Mouse (Mus musculus): Measurements from ENCODE around the gene Plac9a. TPM values are rescaled to one million over a fixed set of nuclear protein-coding genes. Genes with fewer than 3 reads are reported as not detected.

Plac9a gene
- polyA plus RNA-seq, 1 experiment = not detected

GRCm38 (mm10) chr14:25853717-25854452, 49.0 kb downstream of the Plac9a start:
- TF ChIP-seq GATA1 (IDR thresholded peaks at IDR 0.05; ENCODE audit: low read length) = no peak

GRCm38 (mm10) chr14:25853295-25853694, 49.6 kb downstream of the Plac9a start:
- no peak for TF ChIP-seq GATA1 (IDR thresholded peaks at IDR 0.05; ENCODE audit: low read length)

GRCm38 (mm10) chr14:25852121-25852561, 50.8 kb downstream of the Plac9a start:
- TF ChIP-seq GATA1 (IDR thresholded peaks at IDR 0.05; ENCODE audit: low read length) = no peak

GRCm38 (mm10) chr14:25851189-25851588, 51.7 kb downstream of the Plac9a start:
- TF ChIP-seq GATA1 (IDR thresholded peaks at IDR 0.05; ENCODE audit: low read length) = no peak

- TF ChIP-seq GATA1 (IDR thresholded peaks at IDR 0.05; ENCODE audit: low read length) = no peak
Measured at GRCm38 (mm10) chr14:25850433-25850832, 52.5 kb downstream of the Plac9a start.

- no peak for TF ChIP-seq GATA1 (IDR thresholded peaks at IDR 0.05; ENCODE audit: low read length)
Measured at GRCm38 (mm10) chr14:25848237-25848636, 54.7 kb downstream of the Plac9a start.

GRCm38 (mm10) chr14:25847660-25848059, 55.2 kb downstream of the Plac9a start:
- TF ChIP-seq GATA1 (IDR thresholded peaks at IDR 0.05; ENCODE audit: low read length) = no peak

GRCm38 (mm10) chr14:25846516-25846915, 56.4 kb downstream of the Plac9a start:
- no peak for TF ChIP-seq GATA1 (IDR thresholded peaks at IDR 0.05; ENCODE audit: low read length)

- TF ChIP-seq GATA1 (IDR thresholded peaks at IDR 0.05; ENCODE audit: low read length) = no peak
Measured at GRCm38 (mm10) chr14:25845832-25846383, 57.0 kb downstream of the Plac9a start.

GRCm38 (mm10) chr14:25844372-25844771, 58.5 kb downstream of the Plac9a start:
- TF ChIP-seq GATA1 (IDR thresholded peaks at IDR 0.05; ENCODE audit: low read length) = no peak

GRCm38 (mm10) chr14:25842688-25843003, 60.3 kb downstream of the Plac9a start:
- TF ChIP-seq GATA1 (IDR thresholded peaks at IDR 0.05; ENCODE audit: low read length) = no peak

GRCm38 (mm10) chr14:25841991-25842687, 60.8 kb downstream of the Plac9a start, which contains the start of gene Anxa11:
TSS of gene Anxa11 (plus strand) at chr14:25842156.
- TF ChIP-seq GATA1 (IDR thresholded peaks at IDR 0.05; ENCODE audit: low read length) = no peak

GRCm38 (mm10) chr14:25841579-25841978, 61.3 kb downstream of the Plac9a start:
- no peak for TF ChIP-seq GATA1 (IDR thresholded peaks at IDR 0.05; ENCODE audit: low read length)

GRCm38 (mm10) chr14:25840961-25841360, 61.9 kb downstream of the Plac9a start:
- TF ChIP-seq GATA1 (IDR thresholded peaks at IDR 0.05; ENCODE audit: low read length) = no peak

GRCm38 (mm10) chr14:25839791-25840190, 63.1 kb downstream of the Plac9a start:
- no peak for TF ChIP-seq GATA1 (IDR thresholded peaks at IDR 0.05; ENCODE audit: low read length)

GRCm38 (mm10) chr14:25838411-25838810, 64.5 kb downstream of the Plac9a start:
- TF ChIP-seq GATA1 (IDR thresholded peaks at IDR 0.05; ENCODE audit: low read length) = no peak

Other genes with a start within 250 kb of the Plac9a start
- 70.2 and 79.2 TPM in 2 replicates for gene Ppif, start 208.9 kb downstream of the Plac9a start, polyA plus RNA-seq (2012)
- gene Zcchc24, start 134.1 kb downstream of the Plac9a start, polyA plus RNA-seq (2012) = not detected in 2 replicates
- gene Anxa11, start 60.9 kb downstream of the Plac9a start, polyA plus RNA-seq (2012) = 7.8 and 8.3 TPM in 2 replicates
- gene Tmem254a, start 24.6 kb upstream of the Plac9a start, polyA plus RNA-seq (2012) = 0.12 and 1.6 TPM in 2 replicates
- gene Cphx1, start 35.2 kb upstream of the Plac9a start, polyA plus RNA-seq (2012) = not detected in 2 replicates
- not detected in 2 replicates for gene Duxbl1, start 75.5 kb upstream of the Plac9a start, polyA plus RNA-seq (2012)
- gene Gm9780, start 139.6 kb upstream of the Plac9a start, polyA plus RNA-seq (2012) = not detected in 2 replicates
- 0.80 and 2.6 TPM in 2 replicates for gene Tmem254c, start 164.3 kb upstream of the Plac9a start, polyA plus RNA-seq (2012)
- gene Cphx2, start 178.4 kb upstream of the Plac9a start, polyA plus RNA-seq (2012) = not detected in 2 replicates
- not detected in 2 replicates for gene Cphx3, start 179.2 kb upstream of the Plac9a start, polyA plus RNA-seq (2012)
- not detected in 2 replicates for gene Duxbl2, start 215.2 kb upstream of the Plac9a start, polyA plus RNA-seq (2012)

Data from G1E-ER4 (cell line).